11 mouse cellular contexts compared by ENCODE assay signal in genomic region chr10:20834806-20835575, GRCm38 (mm10).
DNase-seq lines count a peak whose midpoint lies in the region; ATAC-seq and TF ChIP-seq lines count a peak whose summit lies in the region.
"Had no signal": no experiment of that assay in that cellular context is flagged by ENCODE, and none has a peak within 500 bp of the region (broad histone marks: within the 10 kb centered on the region; RNA-seq: fewer than 3 reads in every experiment).

No protein-coding gene starts in this region.

- no peak for DNase-seq in heart, postnatal 25 days (ENCODE audit: low spot score)
- peak; percentile 95 for DNase-seq in CH12.LX (ENCODE audit: extremely low read depth)
- no peak for DNase-seq in layer of hippocampus, adult 2 months (ENCODE audit: low spot score in 2 of 2)
- DNase-seq in layer of hippocampus, postnatal 36 days: no peak
- DNase-seq: adrenal gland, postnatal 25 days had no signal

- H3K36me3 ChIP-seq in heart, embryonic 16.5 days (ENCODE audit: control insufficient read depth, insufficient read depth): no peaks in the 10 kb centered on the region
- H3K36me3 ChIP-seq in CH12.LX (replicated peaks in 1 of 2; ENCODE audit: control insufficient read depth in 1 of 2, insufficient read depth in 1 of 2, low read length in 1 of 2): no peaks in the 10 kb centered on the region
- no peaks in the 10 kb centered on the region for H3K36me3 ChIP-seq in liver, embryonic 15.5 days (replicated peaks)
- no peaks in the 10 kb centered on the region for H3K36me3 ChIP-seq in hindbrain, embryonic 16.5 days (ENCODE audit: control insufficient read depth, insufficient read depth, low read length)
- H3K36me3 ChIP-seq: G1E had no signal

- no peaks in the 10 kb centered on the region for H3K79me2 ChIP-seq in CH12.LX (replicated peaks; ENCODE audit: control insufficient read depth, extremely low read depth, insufficient read depth, poor library complexity, severe bottlenecking)

- peaks cover 8% of the 10 kb centered on the region; the same call in 1 of the 2 replicates for H3K4me1 ChIP-seq in heart, embryonic 16.5 days (ENCODE audit: control insufficient read depth, insufficient read depth, low read length)
- peaks cover 6 to 8% of the 10 kb centered on the region in 2 experiments for H3K4me1 ChIP-seq in CH12.LX (ENCODE audit: control insufficient read depth in 1 of 2, insufficient read depth in 2 of 2)
- H3K4me1 ChIP-seq in liver, embryonic 15.5 days (replicated peaks): peaks cover 6% of the 10 kb centered on the region; the same call in 1 of the 2 replicates
- no peaks in the 10 kb centered on the region for H3K4me1 ChIP-seq in hindbrain, embryonic 16.5 days (ENCODE audit: control insufficient read depth, insufficient read depth, low read depth, low read length)

- no peak for ATAC-seq in heart, embryonic 16.5 days (replicated peaks; ENCODE audit: extremely low read depth, insufficient read depth, low FRiP score)
- ATAC-seq in liver, embryonic 15.5 days (ENCODE audit: insufficient read depth): no peak
- peak; percentile 95 for ATAC-seq in neutrophil, adult 5-6 weeks (ENCODE audit: extremely low read depth, insufficient number of reproducible peaks, low FRiP score, poor library complexity, severe bottlenecking)
- ATAC-seq in hindbrain, embryonic 16.5 days: no peak
- ATAC-seq: forebrain, embryonic 16.5 days had no signal

- peak; percentile 97 for TF ChIP-seq EP300 in CH12.LX (IDR thresholded peaks at IDR 0.05; ENCODE audit: low read length)

- no peak for TF ChIP-seq CTCF in CH12.LX (conservative IDR thresholded peaks at IDR 0.05 in 1 of 2, IDR thresholded peaks at IDR 0.05 in 1 of 2; ENCODE audit: low read depth in 2 of 2, low read length in 2 of 2)
- no peak for TF ChIP-seq CTCF in layer of hippocampus, adult 2 months (conservative IDR thresholded peaks at IDR 0.05)

- in situ Hi-C loops in CH12.LX (cut with MboI; ENCODE audit: low pct_ligation_motif_present, low pct_unique_long_range_greater_than_20kb, low sequenced_read_pairs): no loop called here

- 72% methylated on average over 11 of the region's 11 CpGs for WGBS in heart, embryonic 16.5 days
- WGBS in liver, embryonic 15.5 days (ENCODE audit: insufficient replicate concordance): 41% methylated on average over 11 of the region's 11 CpGs
- 88% methylated on average over 11 of the region's 11 CpGs for WGBS in hindbrain, embryonic 16.5 days

- intact Hi-C loops in heart, postnatal 25 days (cut with DNase I): no loop called here

- dilution Hi-C loops in CH12.LX (cut with MboI; ENCODE audit: extremely low pct_ligation_motif_present, extremely low pct_unique_long_range_greater_than_20kb, low sequenced_read_pairs): no loop called here

- H3K4me2 ChIP-seq in heart, embryonic 16.5 days (ENCODE audit: low read depth, low read length): peak overlapping the region; percentile 27
- peak overlapping the region; percentile 98 for H3K4me2 ChIP-seq in CH12.LX (ENCODE audit: insufficient read depth, low read depth, poor library complexity, severe bottlenecking)
- peak overlapping the region; percentile 16; the same call in 1 of the 2 replicates for H3K4me2 ChIP-seq in liver, embryonic 15.5 days
- H3K4me2 ChIP-seq in hindbrain, embryonic 16.5 days (ENCODE audit: low read length): no peak overlapping the region

- no peak overlapping the region for H3K9ac ChIP-seq in heart, embryonic 16.5 days (ENCODE audit: low read length)
- H3K9ac ChIP-seq in CH12.LX (ENCODE audit: insufficient read depth, low read depth): no peak overlapping the region
- H3K9ac ChIP-seq in liver, embryonic 15.5 days: no peak overlapping the region
- no peak overlapping the region for H3K9ac ChIP-seq in hindbrain, embryonic 16.5 days (ENCODE audit: low read depth, low read length)

- H3K27ac ChIP-seq in heart, embryonic 16.5 days (ENCODE audit: low read length): peak overlapping the region; percentile 11; the same call in 1 of the 2 replicates
- H3K27ac ChIP-seq in CH12.LX (ENCODE audit: insufficient read depth, low read depth): no peak overlapping the region
- no peak overlapping the region for H3K27ac ChIP-seq in liver, embryonic 15.5 days (replicated peaks)
- H3K27ac ChIP-seq in hindbrain, embryonic 16.5 days (ENCODE audit: low read depth, low read length): no peak overlapping the region
- no peak overlapping the region for H3K27ac ChIP-seq in layer of hippocampus, adult 2 months

- no peaks in the 10 kb centered on the region for H3K9me3 ChIP-seq in heart, embryonic 16.5 days (replicated peaks; ENCODE audit: control insufficient read depth, low read length)
- no peaks in the 10 kb centered on the region for H3K9me3 ChIP-seq in CH12.LX (replicated peaks; ENCODE audit: low read length)
- H3K9me3 ChIP-seq in liver, embryonic 15.5 days (replicated peaks): no peaks in the 10 kb centered on the region
- H3K9me3 ChIP-seq in hindbrain, embryonic 16.5 days (ENCODE audit: control insufficient read depth, low read length): no peaks in the 10 kb centered on the region

- no peak overlapping the region; the same call in 1 of the 2 replicates for H3K4me3 ChIP-seq in heart, embryonic 16.5 days (ENCODE audit: low read length)
- H3K4me3 ChIP-seq in CH12.LX (replicated peaks in 1 of 3; ENCODE audit: low read depth in 2 of 3, low read length in 2 of 3, poor library complexity in 1 of 3): peak overlapping the region in 2 of 3 experiments; percentile 14 to 36
- H3K4me3 ChIP-seq in liver, embryonic 15.5 days (replicated peaks): no peak overlapping the region
- no peak overlapping the region for H3K4me3 ChIP-seq in hindbrain, embryonic 16.5 days (ENCODE audit: low read length)
- H3K4me3 ChIP-seq in layer of hippocampus, adult 2 months: no peak overlapping the region

- no peak for TF ChIP-seq POLR2A in CH12.LX (IDR thresholded peaks at IDR 0.05; ENCODE audit: low read depth, low read length)

- no peak for TF ChIP-seq RAD21 in CH12.LX (IDR thresholded peaks at IDR 0.05; ENCODE audit: low read depth, low read length)

- H3K27me3 ChIP-seq in heart, embryonic 16.5 days (ENCODE audit: control insufficient read depth, insufficient read depth, low read length): no peaks in the 10 kb centered on the region
- H3K27me3 ChIP-seq in CH12.LX (replicated peaks): no peaks in the 10 kb centered on the region
- no peaks in the 10 kb centered on the region for H3K27me3 ChIP-seq in liver, embryonic 15.5 days
- H3K27me3 ChIP-seq in hindbrain, embryonic 16.5 days (replicated peaks; ENCODE audit: control insufficient read depth, insufficient read depth, low read length): no peaks in the 10 kb centered on the region

TF ChIP-seq in CH12.LX, 34 proteins besides CTCF, POLR2A, EP300 and RAD21:
- TF ChIP-seq KAT2A (IDR thresholded peaks at IDR 0.05; ENCODE audit: insufficient replicate concordance, low read length) (no peak), MEF2A (IDR thresholded peaks at IDR 0.05; ENCODE audit: borderline replicate concordance, low read depth, low read length) (peak; percentile 75; the same call in 1 of the 2 replicates), BHLHE40 (IDR thresholded peaks at IDR 0.05; ENCODE audit: low read depth, low read length) (peak; percentile 100), TCF12 (IDR thresholded peaks at IDR 0.05; ENCODE audit: low read depth, low read length) (peak; percentile 63), JUN (IDR thresholded peaks at IDR 0.05; ENCODE audit: insufficient read depth, low read depth, low read length) (peak; percentile 73), NELFE (IDR thresholded peaks at IDR 0.05; ENCODE audit: low read depth, low read length) (no peak), ETS1 (conservative IDR thresholded peaks at IDR 0.05; ENCODE audit: low read depth, low read length) (peak; percentile 100), ZC3H11A (IDR thresholded peaks at IDR 0.05; ENCODE audit: low read depth, low read length) (no peak), MYC (IDR thresholded peaks at IDR 0.05; ENCODE audit: low read depth, low read length) (peak; percentile 89), CHD2 (IDR thresholded peaks at IDR 0.05; ENCODE audit: low read length) (peak; percentile 48; the same call in 1 of the 2 replicates), NRF1 (IDR thresholded peaks at IDR 0.05; ENCODE audit: low read depth, low read length) (no peak), SMC3 (IDR thresholded peaks at IDR 0.05; ENCODE audit: low read depth, low read length) (no peak), GABPA (IDR thresholded peaks at IDR 0.05; ENCODE audit: insufficient replicate concordance, low read depth, low read length) (no peak), IRF4 (IDR thresholded peaks at IDR 0.05; ENCODE audit: low read depth, low read length) (peak; percentile 96), SIN3A (IDR thresholded peaks at IDR 0.05; ENCODE audit: low read length) (peak; percentile 71; the same call in 1 of the 2 replicates), MAX (IDR thresholded peaks at IDR 0.05; ENCODE audit: low read length) (peak; percentile 87), JUND (conservative IDR thresholded peaks at IDR 0.05; ENCODE audit: low read depth, low read length) (peak; percentile 81), PAX5 (IDR thresholded peaks at IDR 0.05; ENCODE audit: low read length) (no peak), ELF1 (IDR thresholded peaks at IDR 0.05; ENCODE audit: low read depth, low read length) (no peak), TBP (conservative IDR thresholded peaks at IDR 0.05; ENCODE audit: low read depth, low read length) (no peak), MAFK (IDR thresholded peaks at IDR 0.05; ENCODE audit: insufficient replicate concordance, low read length) (peak; percentile 57; the same call in 1 of the 2 replicates), MXI1 (IDR thresholded peaks at IDR 0.05; ENCODE audit: low read depth, low read length) (peak; percentile 77; the same call in 1 of the 2 replicates), RCOR1 (conservative IDR thresholded peaks at IDR 0.05; ENCODE audit: low read depth, low read length) (peak; percentile 64; the same call in 1 of the 2 replicates), MAZ (IDR thresholded peaks at IDR 0.05; ENCODE audit: low read depth, low read length) (no peak)

Comparison
In these comparisons a context has a peak if more than half of its experiments do, and no peak if none do; other contexts are left out.
1. H3K4me3 ChIP-seq: peak in CH12.LX (2 of 3); none in heart, embryonic 16.5 days (single experiment), liver, embryonic 15.5 days (single experiment), hindbrain, embryonic 16.5 days (single experiment) and layer of hippocampus, adult 2 months (single experiment).